Mouse (Mus musculus) MEL (cell line): ENCODE measurements around the gene Dnal4. TPM values are rescaled to one million over a fixed set of nuclear protein-coding genes. Genes with fewer than 3 reads are reported as not detected.

Experiments used
- DNase-seq: peaks from one replicate; pipeline ENCODE4 v3.0.0; 2011; ENCODE audit warnings: low read depth, low spot score
- H3K27ac ChIP-seq: 2 replicates; pipeline ENCODE4 v1.5.1; 2012; ENCODE audit warnings: low read depth, mild to moderate bottlenecking, control low read depth, low read length, moderate library complexity; ENCODE audit not compliant: control insufficient read depth
- H3K27me3 ChIP-seq, 2 experiments: fragments of 150-350 bp in 1 of 2; sonication (generic) in 1 of 2; 2 replicates each; pipeline ENCODE4 v1.6.1; 2012; ENCODE audit warnings: low read length in 2 of 2, mild to moderate bottlenecking in 2 of 2, improper control_type of control experiment in 1 of 2, moderate library complexity in 1 of 2; ENCODE audit not compliant: insufficient read depth in 2 of 2, control insufficient read depth in 1 of 2
- H3K36me3 ChIP-seq, 2 experiments: 2 replicates each; pipeline ENCODE4 v1.6.1; 2012 to 2014; ENCODE audit warnings: low read length in 2 of 2, improper control_type of control experiment in 1 of 2, inconsistent platforms in 1 of 2, mild to moderate bottlenecking in 1 of 2; ENCODE audit not compliant: insufficient read depth in 2 of 2, control insufficient read depth in 1 of 2
- H3K4me1 ChIP-seq, 2 experiments: fragments of 150-350 bp in 1 of 2; sonication (generic) in 1 of 2; 2 replicates each; pipeline ENCODE4 v1.6.1; 2012; ENCODE audit warnings: low read length in 2 of 2, improper control_type of control experiment in 1 of 2, mild to moderate bottlenecking in 1 of 2; ENCODE audit not compliant: insufficient read depth in 2 of 2, control insufficient read depth in 1 of 2
- H3K4me3 ChIP-seq, 2 experiments: fragments of 150-350 bp in 1 of 2; sonication (generic) in 1 of 2; 2 replicates each; pipeline ENCODE4 v1.5.1; 2012; ENCODE audit warnings: low read depth in 2 of 2, low read length in 2 of 2, mild to moderate bottlenecking in 2 of 2, moderate library complexity in 2 of 2, control low read depth in 1 of 2, improper control_type of control experiment in 1 of 2; ENCODE audit not compliant: control insufficient read depth in 1 of 2, insufficient read depth in 1 of 2
- H3K79me2 ChIP-seq: 2 replicates; pipeline ENCODE4 v1.6.1; 2012; ENCODE audit warnings: mild to moderate bottlenecking, low read length, moderate library complexity; ENCODE audit not compliant: control insufficient read depth, poor library complexity, insufficient read depth
- H3K9ac ChIP-seq: 2 replicates; pipeline ENCODE4 v1.6.1; 2012; ENCODE audit warnings: low read depth, mild to moderate bottlenecking, control low read depth, low read length, moderate library complexity; ENCODE audit not compliant: control insufficient read depth, poor library complexity, severe bottlenecking
- H3K9me3 ChIP-seq: fragments of 150-350 bp; sonication (generic); replicated peaks from 2 replicates; pipeline ENCODE4 v1.6.1; 2012; ENCODE audit warnings: mild to moderate bottlenecking, low read length, improper control_type of control experiment, moderate library complexity; ENCODE audit not compliant: insufficient read depth
- BHLHE40 ChIP-seq: IDR thresholded peaks from 2 replicates; pipeline ENCODE4 v1.6.1; 2012; ENCODE audit warnings: low read depth, mild to moderate bottlenecking, inconsistent platforms, low read length, improper control_type of control experiment, borderline replicate concordance
- CHD1 ChIP-seq: IDR thresholded peaks from 2 replicates; pipeline ENCODE4 v1.6.1; 2012; ENCODE audit warnings: low read depth, mild to moderate bottlenecking, inconsistent platforms, low read length, improper control_type of control experiment
- CHD2 ChIP-seq: IDR thresholded peaks from 2 replicates; pipeline ENCODE4 v1.6.1; 2011; ENCODE audit warnings: low read length, improper control_type of control experiment
- CTCF ChIP-seq, 3 experiments: IDR thresholded peaks in 2 of 3; conservative IDR thresholded peaks in 1 of 3; 2 replicates each; pipeline ENCODE4 v1.5.1; 2011 to 2012; ENCODE audit warnings: low read length in 3 of 3, low read depth in 2 of 3, mild to moderate bottlenecking in 2 of 3, improper control_type of control experiment in 1 of 3, inconsistent platforms in 1 of 3, mixed read lengths in 1 of 3, moderate library complexity in 1 of 3; ENCODE audit not compliant: control insufficient read depth in 1 of 3, insufficient read depth in 1 of 3, poor library complexity in 1 of 3, severe bottlenecking in 1 of 3
- E2F4 ChIP-seq: IDR thresholded peaks from 2 replicates; pipeline ENCODE4 v1.6.1; 2011; ENCODE audit warnings: low read depth, low read length, improper control_type of control experiment, borderline replicate concordance
- ELF1 ChIP-seq: IDR thresholded peaks from 2 replicates; pipeline ENCODE4 v1.6.1; 2014; ENCODE audit warnings: low read depth, mild to moderate bottlenecking, inconsistent platforms, low read length, improper control_type of control experiment, moderate library complexity
- EP300 ChIP-seq, 2 experiments: IDR thresholded peaks; 2 replicates each; pipeline ENCODE4 v1.6.1; 2011; ENCODE audit warnings: improper control_type of control experiment in 2 of 2, low read length in 2 of 2, low read depth in 1 of 2, mild to moderate bottlenecking in 1 of 2
- ETS1 ChIP-seq: IDR thresholded peaks from 2 replicates; pipeline ENCODE4 v1.6.1; 2012; ENCODE audit warnings: low read depth, mild to moderate bottlenecking, inconsistent platforms, low read length, improper control_type of control experiment, moderate library complexity
- GABPA ChIP-seq: IDR thresholded peaks from 2 replicates; pipeline ENCODE4 v1.6.1; 2012; ENCODE audit warnings: low read depth, mild to moderate bottlenecking, inconsistent platforms, low read length, improper control_type of control experiment, moderate library complexity
- GATA1 ChIP-seq: IDR thresholded peaks from 2 replicates; pipeline ENCODE4 v1.6.1; 2011; ENCODE audit warnings: low read depth, low read length, improper control_type of control experiment
- JUND ChIP-seq: IDR thresholded peaks from 2 replicates; pipeline ENCODE4 v1.6.1; 2011; ENCODE audit warnings: low read depth, mild to moderate bottlenecking, improper control_type of control experiment, low read length
- KAT2A ChIP-seq: conservative IDR thresholded peaks from 2 replicates; pipeline ENCODE4 v1.6.1; 2012; ENCODE audit warnings: low read depth, low read length, improper control_type of control experiment, inconsistent platforms
- MAX ChIP-seq: IDR thresholded peaks from 2 replicates; pipeline ENCODE4 v1.6.1; 2011; ENCODE audit warnings: low read length, improper control_type of control experiment
- MAZ ChIP-seq: IDR thresholded peaks from 2 replicates; pipeline ENCODE4 v1.6.1; 2012; ENCODE audit warnings: low read depth, mild to moderate bottlenecking, inconsistent platforms, low read length, improper control_type of control experiment
- MXI1 ChIP-seq: IDR thresholded peaks from 2 replicates; pipeline ENCODE4 v1.6.1; 2011; ENCODE audit warnings: mild to moderate bottlenecking, low read depth, low read length, improper control_type of control experiment
- MYB ChIP-seq: IDR thresholded peaks from 2 replicates; pipeline ENCODE4 v1.6.1; 2011; ENCODE audit warnings: mild to moderate bottlenecking, low read depth, low read length, improper control_type of control experiment
- MYC ChIP-seq: IDR thresholded peaks from 2 replicates; pipeline ENCODE4 v1.6.1; 2011; ENCODE audit warnings: low read depth, mild to moderate bottlenecking, low read length, improper control_type of control experiment, moderate library complexity
- NRF1 ChIP-seq: IDR thresholded peaks from 2 replicates; pipeline ENCODE4 v1.6.1; 2014; ENCODE audit warnings: low read depth, mild to moderate bottlenecking, inconsistent platforms, low read length, improper control_type of control experiment, moderate library complexity; ENCODE audit not compliant: poor library complexity, insufficient read depth, severe bottlenecking
- POLR2AphosphoS2 ChIP-seq: IDR thresholded peaks from 2 replicates; pipeline ENCODE4 v1.6.1; 2011; ENCODE audit warnings: low read length, improper control_type of control experiment
- RAD21 ChIP-seq: IDR thresholded peaks from 2 replicates; pipeline ENCODE4 v1.6.1; 2011; ENCODE audit warnings: mild to moderate bottlenecking, low read depth, low read length, improper control_type of control experiment
- RCOR1 ChIP-seq: IDR thresholded peaks from 2 replicates; pipeline ENCODE4 v1.6.1; 2012; ENCODE audit warnings: low read depth, mild to moderate bottlenecking, inconsistent platforms, low read length, improper control_type of control experiment
- SIN3A ChIP-seq: IDR thresholded peaks from 2 replicates; pipeline ENCODE4 v1.6.1; 2012; ENCODE audit warnings: low read length, improper control_type of control experiment, inconsistent platforms
- TAL1 ChIP-seq: IDR thresholded peaks from 2 replicates; pipeline ENCODE4 v1.6.1; 2012; ENCODE audit warnings: mild to moderate bottlenecking, inconsistent platforms, low read length, moderate library complexity, mixed read lengths
- TBP ChIP-seq: IDR thresholded peaks from 2 replicates; pipeline ENCODE4 v1.8.0; 2011; ENCODE audit warnings: low read depth, low read length, improper control_type of control experiment
- TCF12 ChIP-seq: IDR thresholded peaks from 2 replicates; pipeline ENCODE4 v1.6.1; 2014; ENCODE audit warnings: low read depth, mild to moderate bottlenecking, inconsistent platforms, low read length, improper control_type of control experiment, moderate library complexity
- UBTF ChIP-seq: IDR thresholded peaks from 2 replicates; pipeline ENCODE4 v1.6.1; 2012; ENCODE audit warnings: low read depth, mild to moderate bottlenecking, inconsistent platforms, low read length, improper control_type of control experiment, moderate library complexity, borderline replicate concordance; ENCODE audit not compliant: insufficient read depth
- ZC3H11A ChIP-seq: IDR thresholded peaks from 2 replicates; pipeline ENCODE4 v1.6.1; 2012; ENCODE audit warnings: low read depth, mild to moderate bottlenecking, inconsistent platforms, low read length, improper control_type of control experiment
- ZMIZ1 ChIP-seq: IDR thresholded peaks from 2 replicates; pipeline ENCODE4 v1.6.1; 2012; ENCODE audit warnings: low read depth, mild to moderate bottlenecking, inconsistent platforms, low read length, improper control_type of control experiment, moderate library complexity
- ZNF384 ChIP-seq: IDR thresholded peaks from 2 replicates; pipeline ENCODE4 v1.6.1; 2012; ENCODE audit warnings: low read depth, mild to moderate bottlenecking, inconsistent platforms, low read length, improper control_type of control experiment
- polyA plus RNA-seq, 2 experiments: library from polyadenylated mRNA; stranded (reverse) in 1 of 2; unstranded in 1 of 2; fragments of >175 nt in 1 of 2; fragments of >200 nt in 1 of 2; gene quantifications; 2 replicates each; pipeline versions ENCODE4 v1.2.1 to v1.2.4; 2012; ENCODE audit warnings: low replicate concordance in 2 of 2, low read depth in 1 of 2; ENCODE audit not compliant: insufficient read length in 2 of 2, insufficient read depth in 1 of 2, missing spikeins in 1 of 2
- total RNA-seq: library from RNA; depleted of rRNA; stranded (reverse); fragments of 300-350 nt; gene quantifications from 2 replicates; pipeline ENCODE4 v1.2.3, GENCODE M21; 2012

Gene Dnal4
- total and polyA plus RNA-seq, 3 experiments = 19.5 to 30.0 TPM; not detected in 1

- TF ChIP-seq ZMIZ1 = no peak
- TF ChIP-seq, all 39 proteins: peak for 0
Measured at GRCm38 (mm10) chr15:79753873-79754272, 23.8 kb downstream of the Dnal4 start (continued).

GRCm38 (mm10) chr15:79753420-79753752 lies 24.3 kb downstream of the Dnal4 start:
- Histone ChIP-seq H3K9ac (no peak overlapping the region), H3K4me3 (no peak overlapping the region), H3K4me1 (no peaks in the 10 kb centered on the region), H3K36me3 (no peaks in the 10 kb centered on the region), H3K79me2 (no peaks in the 10 kb centered on the region), H3K9me3 (no peaks in the 10 kb centered on the region), H3K27me3 (no peaks in the 10 kb centered on the region), H3K27ac (no peak overlapping the region)
- no peak for DNase-seq
- TF ChIP-seq MAZ (no peak), POLR2AphosphoS2 (no peak), RAD21 (no peak), CTCF (IDR thresholded peaks at IDR 0.05 in 2 of 3, conservative IDR thresholded peaks at IDR 0.05 in 1 of 3; ENCODE audit: control insufficient read depth in 1 of 3, insufficient read depth in 1 of 3, low read depth in 2 of 3, low read length in 3 of 3, poor library complexity in 1 of 3, severe bottlenecking in 1 of 3) (no peak), BHLHE40 (no peak), TAL1 (no peak), MAX (no peak), ELF1 (no peak), TCF12 (no peak), ZNF384 (no peak), ETS1 (no peak), GABPA (no peak), EP300 (IDR thresholded peaks at IDR 0.05; ENCODE audit: low read depth in 1 of 2, low read length in 2 of 2) (no peak), RCOR1 (no peak), JUND (no peak), E2F4 (no peak), MYC (no peak), CHD1 (no peak), TBP (no peak)

- Histone ChIP-seq H3K27ac (no peak overlapping the region), H3K79me2 (no peaks in the 10 kb centered on the region), H3K4me3 (no peak overlapping the region), H3K9ac (no peak overlapping the region), H3K27me3 (no peaks in the 10 kb centered on the region), H3K9me3 (no peaks in the 10 kb centered on the region), H3K36me3 (no peaks in the 10 kb centered on the region), H3K4me1 (no peaks in the 10 kb centered on the region)
- peak; percentile 68 for DNase-seq
- peak; percentile 91 for TF ChIP-seq RAD21
- no peak for TF ChIP-seq NRF1
- TF ChIP-seq MYB = no peak
- TF ChIP-seq GATA1 = no peak
- TF ChIP-seq JUND = no peak
- no peak for TF ChIP-seq CHD2
- TF ChIP-seq KAT2A = no peak
- TF ChIP-seq BHLHE40 = peak; percentile 30; the same call in 1 of the 2 replicates
- peak; percentile 80 for TF ChIP-seq ZC3H11A
- TF ChIP-seq MXI1 = no peak
- TF ChIP-seq UBTF = no peak
- no peak for TF ChIP-seq TBP
- no peak for TF ChIP-seq CHD1
- peak; percentile 89 to 97 (median 93) for TF ChIP-seq CTCF (IDR thresholded peaks at IDR 0.05 in 2 of 3, conservative IDR thresholded peaks at IDR 0.05 in 1 of 3; ENCODE audit: control insufficient read depth in 1 of 3, insufficient read depth in 1 of 3, low read depth in 2 of 3, low read length in 3 of 3, poor library complexity in 1 of 3, severe bottlenecking in 1 of 3)
- 0 out of 2 replicates have a peak, but pooled peaks have one; percentile 42 for TF ChIP-seq SIN3A
- TF ChIP-seq MYC = no peak
- TF ChIP-seq ZNF384 = no peak
- no peak for TF ChIP-seq MAX
- TF ChIP-seq ELF1 = peak; percentile 59; the same call in 1 of the 2 replicates
- no peak for TF ChIP-seq E2F4
Measured at GRCm38 (mm10) chr15:79752742-79753419, 24.8 kb downstream of the Dnal4 start.
